Mouse (Mus musculus) heart, embryonic 14.5 days (tissue): ENCODE measurements around the gene Pou2f2. TPM values are rescaled to one million over a fixed set of nuclear protein-coding genes. Genes with fewer than 3 reads are reported as not detected.

ENCODE experiments used
- ATAC-seq: fragments of 200-750 bp; cut with Nextera tagmentation; 2 replicates; pipeline ENCODE4 v1.8.0; 2017; ENCODE audit warnings: low read depth, moderate TSS enrichment; ENCODE audit not compliant: insufficient number of reproducible peaks, insufficient read depth, low FRiP score
- H3K27ac ChIP-seq, 2 experiments: fragments of 200-500 bp in 1 of 2; fragments of 300-500 bp in 1 of 2; sonication (generic) in 1 of 2; replicated peaks in 1 of 2; 2 replicates each; pipeline ENCODE4 v1.5.1; 2012 to 2014; ENCODE audit warnings: low read depth in 2 of 2, low read length in 2 of 2, control low read depth in 1 of 2, mild to moderate bottlenecking in 1 of 2, mixed read lengths in 1 of 2; ENCODE audit not compliant: control insufficient read depth in 1 of 2, insufficient read depth in 1 of 2
- H3K27me3 ChIP-seq: fragments of 300-500 bp; sonication (generic); 2 replicates; pipeline ENCODE4 v1.6.1; 2014; ENCODE audit warnings: mild to moderate bottlenecking, low read length, control low read depth; ENCODE audit not compliant: control insufficient read depth, insufficient read depth
- H3K36me3 ChIP-seq: fragments of 300-500 bp; sonication (generic); 2 replicates; pipeline ENCODE4 v1.6.1; 2014; ENCODE audit warnings: mild to moderate bottlenecking, control low read depth, low read length, mixed read lengths; ENCODE audit not compliant: control insufficient read depth, insufficient read depth
- H3K4me1 ChIP-seq, 2 experiments: fragments of 200-500 bp in 1 of 2; fragments of 300-500 bp in 1 of 2; sonication (generic) in 1 of 2; 2 replicates each; pipeline ENCODE4 v1.6.1; 2012 to 2014; ENCODE audit warnings: low read length in 2 of 2, control low read depth in 1 of 2, mixed read lengths in 1 of 2; ENCODE audit not compliant: control insufficient read depth in 2 of 2, insufficient read depth in 2 of 2
- H3K4me2 ChIP-seq: fragments of 300-500 bp; sonication (generic); 2 replicates; pipeline ENCODE4 v1.6.1; 2014; ENCODE audit warnings: mild to moderate bottlenecking, low read length
- H3K4me3 ChIP-seq, 2 experiments: fragments of 200-500 bp in 1 of 2; fragments of 300-500 bp in 1 of 2; sonication (generic) in 1 of 2; 2 replicates each; pipeline ENCODE4 v1.5.1; 2012 to 2014; ENCODE audit warnings: low read length in 2 of 2, mild to moderate bottlenecking in 2 of 2, control low read depth in 1 of 2, low read depth in 1 of 2, moderate library complexity in 1 of 2; ENCODE audit not compliant: control insufficient read depth in 1 of 2, insufficient read depth in 1 of 2
- H3K9ac ChIP-seq: fragments of 300-500 bp; sonication (generic); 2 replicates; pipeline ENCODE4 v1.6.1; 2014; ENCODE audit warnings: mild to moderate bottlenecking, low read length
- H3K9me3 ChIP-seq: fragments of 300-500 bp; sonication (generic); 2 replicates; pipeline ENCODE4 v1.6.1; 2016; ENCODE audit warnings: low read length, control low read depth; ENCODE audit not compliant: control insufficient read depth
- WGBS: fragments of 180-500 bp; shearing (Covaris S2); extraction: QIAGEN DNeasy Blood & Tissue Kit; methylation state at CpG from one replicate; pipeline ENCODE4 v1.1.7; 2014; 5-methylcytosine and 5-hydroxymethylcytosine counted together
- polyA plus RNA-seq: library from polyadenylated mRNA; unstranded; fragments of >200 nt; fragmentation: Nextera tagmentation; extraction: Ambion mirVana; gene quantifications from 2 replicates; pipeline ENCODE4 v1.2.1, GENCODE M21; 2014

Gene Pou2f2
- polyA plus RNA-seq, 1 experiment from 2014 or later = 0.50 TPM

DNA sequence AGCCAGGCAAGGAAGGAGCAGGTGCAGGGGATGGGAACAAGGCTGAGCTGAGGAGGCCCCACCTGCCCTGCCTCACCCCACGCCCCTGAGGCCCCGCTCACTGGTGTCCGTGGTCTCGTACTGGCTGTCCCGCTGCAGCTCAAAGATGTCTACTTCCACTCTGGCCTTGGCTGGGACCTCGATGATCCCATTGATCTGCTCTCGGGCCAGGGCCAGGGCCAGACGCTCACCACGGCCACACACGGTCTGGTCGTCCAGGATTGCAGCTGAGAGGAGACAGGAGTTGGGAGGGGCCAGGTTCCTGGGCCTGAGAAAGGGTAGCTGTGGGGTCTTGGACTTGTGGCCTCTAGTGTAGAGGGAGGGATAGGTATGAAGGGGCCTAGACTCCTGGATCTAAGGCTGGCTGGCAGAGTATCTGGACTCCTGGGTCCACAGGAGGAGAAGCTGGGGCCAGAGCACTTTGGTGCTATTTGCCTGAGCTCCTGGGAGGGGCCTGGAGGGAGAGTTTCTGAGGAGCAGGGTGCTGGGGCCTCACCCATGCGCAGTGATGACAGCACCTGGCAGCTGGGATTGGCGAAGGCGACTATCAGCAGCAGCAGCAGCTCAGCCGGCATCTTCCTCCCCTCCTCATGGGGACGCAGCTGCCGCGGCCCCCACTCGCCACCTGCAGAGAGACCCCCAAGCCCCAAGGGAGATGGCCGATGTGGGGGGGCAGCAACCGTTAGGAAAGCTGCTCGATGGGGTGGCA, 111.4 kb downstream of the Pou2f2 start:
- Histone ChIP-seq H3K36me3 (peaks cover 54% of the 10 kb centered on the region), H3K4me3 (no peak overlapping the region), H3K27ac (no peak overlapping the region), H3K4me1 (peaks cover 12 to 26% of the 10 kb centered on the region in 2 experiments), H3K27me3 (no peaks in the 10 kb centered on the region), H3K9ac (no peak overlapping the region), H3K9me3 (no peaks in the 10 kb centered on the region), H3K4me2 (no peak overlapping the region)
- 87% methylated on average over 22 of the region's 22 CpGs for WGBS
- ATAC-seq = no peak

DNA sequence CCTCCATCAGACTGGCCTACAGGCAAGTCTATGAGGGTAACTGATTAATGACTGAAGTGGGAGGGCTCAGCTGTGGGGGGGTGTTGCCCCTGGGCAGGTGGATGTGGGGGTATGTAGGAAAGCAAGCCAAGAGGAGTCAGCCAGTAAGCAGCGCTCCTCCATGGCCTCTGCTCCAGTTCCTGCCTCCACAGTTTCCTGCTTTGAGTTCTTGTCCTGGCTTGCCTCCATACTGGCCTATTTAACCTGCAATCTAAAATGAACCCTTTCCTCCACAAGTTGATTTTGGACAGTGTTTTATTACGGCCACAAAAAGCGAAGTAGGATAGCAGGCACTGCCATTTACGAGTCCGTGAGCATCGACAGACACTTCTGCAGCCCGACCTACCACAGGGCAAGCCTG, 112.2 kb downstream of the Pou2f2 start:
- H3K27ac ChIP-seq = no peak overlapping the region
- H3K4me2 ChIP-seq = no peak overlapping the region
- no peak overlapping the region for H3K9ac ChIP-seq
- H3K27me3 ChIP-seq = no peaks in the 10 kb centered on the region
- no peaks in the 10 kb centered on the region for H3K9me3 ChIP-seq
- ATAC-seq = no peak
- 93% methylated on average over 7 of the region's 7 CpGs for WGBS
- no peak overlapping the region for H3K4me3 ChIP-seq
- peaks cover 12 to 24% of the 10 kb centered on the region in 2 experiments for H3K4me1 ChIP-seq
- peaks cover 62% of the 10 kb centered on the region for H3K36me3 ChIP-seq

- no peaks in the 10 kb centered on the region for H3K4me1 ChIP-seq
- no peak overlapping the region for H3K4me2 ChIP-seq
- no peaks in the 10 kb centered on the region for H3K27me3 ChIP-seq
- ATAC-seq = no peak
- WGBS = 79% methylated on average over 8 of the region's 8 CpGs
- H3K9ac ChIP-seq = no peak overlapping the region
- no peak overlapping the region for H3K4me3 ChIP-seq
- H3K27ac ChIP-seq = no peak overlapping the region
- H3K36me3 ChIP-seq = peaks cover 95% of the 10 kb centered on the region
- H3K9me3 ChIP-seq = no peaks in the 10 kb centered on the region
Measured at GRCm38 (mm10) chr7:25063900-25064299, 115.6 kb downstream of the Pou2f2 start.

DNA sequence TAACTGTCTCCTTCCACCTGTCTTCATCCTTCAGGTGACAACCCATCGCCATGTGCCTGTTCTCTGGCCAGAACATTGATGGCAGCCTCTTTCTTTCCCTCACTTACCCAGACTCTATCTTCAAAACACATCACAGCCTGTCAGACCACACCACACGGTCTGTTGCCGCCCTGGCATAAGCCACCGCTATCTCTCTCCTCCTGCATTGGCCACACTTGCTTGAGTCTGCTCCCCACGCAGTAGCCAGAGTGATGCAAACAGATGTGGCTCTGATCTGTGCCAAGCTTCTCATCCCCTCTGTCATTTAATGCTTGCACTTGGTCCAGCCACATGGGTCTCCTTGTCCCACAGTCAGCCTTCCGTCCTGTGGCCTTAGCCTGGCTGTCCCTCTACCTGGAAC, 116.2 kb downstream of the Pou2f2 start:
- WGBS = 88% methylated on average over 6 of the region's 6 CpGs
- H3K9me3 ChIP-seq = no peaks in the 10 kb centered on the region
- peaks cover 97% of the 10 kb centered on the region for H3K36me3 ChIP-seq
- H3K9ac ChIP-seq = no peak overlapping the region
- H3K27ac ChIP-seq = no peak overlapping the region
- H3K4me3 ChIP-seq = no peak overlapping the region
- H3K4me1 ChIP-seq = no peaks in the 10 kb centered on the region
- ATAC-seq = no peak
- no peak overlapping the region for H3K4me2 ChIP-seq
- no peaks in the 10 kb centered on the region for H3K27me3 ChIP-seq

GRCm38 (mm10) chr7:25058836-25059235, 120.7 kb downstream of the Pou2f2 start:
- no peak overlapping the region for H3K4me3 ChIP-seq
- 76% methylated on average over 14 of the region's 14 CpGs for WGBS
- no peaks in the 10 kb centered on the region for H3K27me3 ChIP-seq
- no peak overlapping the region for H3K4me2 ChIP-seq
- no peak for ATAC-seq
- peaks cover 90% of the 10 kb centered on the region for H3K36me3 ChIP-seq
- peaks cover 10 to 17% of the 10 kb centered on the region in 2 experiments for H3K4me1 ChIP-seq
- no peak overlapping the region for H3K9ac ChIP-seq
- no peaks in the 10 kb centered on the region for H3K9me3 ChIP-seq
- no peak overlapping the region for H3K27ac ChIP-seq

DNA sequence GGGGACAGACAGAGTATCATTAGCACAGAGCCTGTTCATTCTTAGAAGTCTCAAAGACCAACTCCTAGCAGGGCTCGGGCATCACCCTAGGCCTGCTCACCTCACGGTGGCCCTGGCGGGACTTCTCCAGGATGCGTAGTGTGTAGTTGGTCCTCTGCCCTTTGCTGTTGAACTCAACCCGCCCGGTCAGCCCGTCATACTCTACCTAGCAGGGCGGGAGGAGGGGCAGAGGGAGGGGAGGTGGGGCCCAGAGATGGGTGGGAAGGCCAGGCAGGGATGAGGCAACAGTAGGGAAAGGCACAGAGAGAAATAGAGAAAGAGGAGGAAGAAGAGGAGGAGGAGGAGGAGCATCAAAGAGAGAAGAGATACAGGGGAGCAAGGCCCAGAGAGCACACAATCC, 121.1 kb downstream of the Pou2f2 start:
- Histone ChIP-seq H3K4me2 (no peak overlapping the region), H3K36me3 (peaks cover 89% of the 10 kb centered on the region), H3K9ac (no peak overlapping the region), H3K4me1 (peaks cover 10 to 17% of the 10 kb centered on the region in 2 experiments), H3K9me3 (no peaks in the 10 kb centered on the region), H3K4me3 (no peak overlapping the region), H3K27me3 (no peaks in the 10 kb centered on the region), H3K27ac (no peak overlapping the region)
- 87% methylated on average over 8 of the region's 8 CpGs for WGBS
- no peak for ATAC-seq

GRCm38 (mm10) chr7:25057888-25058287, 121.6 kb downstream of the Pou2f2 start:
- ATAC-seq = no peak
- Histone ChIP-seq H3K9ac (no peak overlapping the region), H3K27me3 (no peaks in the 10 kb centered on the region), H3K9me3 (no peaks in the 10 kb centered on the region), H3K4me2 (no peak overlapping the region), H3K36me3 (peaks cover 87% of the 10 kb centered on the region), H3K4me1 (peaks cover 10 to 17% of the 10 kb centered on the region in 2 experiments), H3K4me3 (no peak overlapping the region), H3K27ac (no peak overlapping the region)
- 91% methylated on average over 5 of the region's 5 CpGs for WGBS

DNA sequence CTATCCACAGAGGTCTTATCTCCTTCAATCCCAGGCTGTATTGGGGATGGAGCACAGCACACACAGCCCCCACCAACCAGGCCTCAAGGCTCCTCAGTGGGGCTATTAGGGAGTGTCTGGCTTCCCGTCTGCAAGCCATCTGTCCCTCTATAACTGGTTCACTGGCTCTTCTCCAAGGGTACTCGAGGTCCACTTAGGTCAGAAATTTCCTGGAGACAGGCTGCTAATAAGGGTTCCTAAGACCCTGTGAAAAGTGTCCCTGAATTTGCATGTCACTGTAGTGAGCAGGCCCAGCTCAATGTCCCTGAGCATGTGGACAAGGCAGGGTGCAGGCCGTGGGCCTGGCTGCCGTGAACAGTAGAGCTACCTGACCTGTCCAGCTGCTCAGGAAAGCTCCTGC, 122.6 kb downstream of the Pou2f2 start:
- H3K27ac ChIP-seq = peak overlapping the region; percentile 55 to 75
- 22% methylated on average over 4 of the region's 4 CpGs for WGBS
- H3K4me2 ChIP-seq = no peak overlapping the region
- ATAC-seq = no peak; the same call in 1 of the 2 replicates
- H3K27me3 ChIP-seq = no peaks in the 10 kb centered on the region
- H3K9me3 ChIP-seq = no peaks in the 10 kb centered on the region
- peaks cover 83% of the 10 kb centered on the region for H3K36me3 ChIP-seq
- H3K9ac ChIP-seq = peak overlapping the region; percentile 3; the same call in 1 of the 2 replicates
- H3K4me3 ChIP-seq = no peak overlapping the region
- H3K4me1 ChIP-seq = peaks cover 10 to 17% of the 10 kb centered on the region in 2 experiments
